Mouse (Mus musculus) liver, embryonic 16.5 days (tissue): Measurements from ENCODE around the gene Pdss1. TPM values are rescaled to one million over a fixed set of nuclear protein-coding genes. Genes with fewer than 3 reads are reported as not detected.

Source experiments
- ATAC-seq: fragments of 200-750 bp; cut with Nextera tagmentation; 2 replicates; pipeline ENCODE4 v1.8.0; 2017; ENCODE audit warnings: low read depth, mild to moderate bottlenecking, moderate number of reproducible peaks, moderate library complexity
- H3K27ac ChIP-seq: fragments of 300-500 bp; sonication (generic); 2 replicates; pipeline ENCODE4 v1.5.1; 2014; ENCODE audit warnings: mild to moderate bottlenecking, low read length
- H3K27me3 ChIP-seq: fragments of 300-500 bp; sonication (generic); 2 replicates; pipeline ENCODE4 v1.6.1; 2014; ENCODE audit warnings: low read depth, low read length, mixed read lengths; ENCODE audit not compliant: control insufficient read depth, insufficient read depth
- H3K36me3 ChIP-seq: fragments of 300-500 bp; sonication (generic); 2 replicates; pipeline ENCODE4 v1.6.1; 2014; ENCODE audit warnings: mild to moderate bottlenecking; ENCODE audit not compliant: control insufficient read depth, insufficient read depth
- H3K4me1 ChIP-seq: fragments of 300-500 bp; sonication (generic); 2 replicates; pipeline ENCODE4 v1.6.1; 2014; ENCODE audit warnings: low read depth, low read length, mixed read lengths; ENCODE audit not compliant: control insufficient read depth
- H3K4me2 ChIP-seq: fragments of 300-500 bp; sonication (generic); 2 replicates; pipeline ENCODE4 v1.6.1; 2014; ENCODE audit warnings: low read depth, low read length, mixed read lengths
- H3K4me3 ChIP-seq: fragments of 300-500 bp; sonication (generic); 2 replicates; pipeline ENCODE4 v1.5.1; 2014; ENCODE audit warnings: low read depth, mild to moderate bottlenecking, low read length
- H3K9ac ChIP-seq: fragments of 300-500 bp; sonication (generic); 2 replicates; pipeline ENCODE4 v1.6.1; 2014; ENCODE audit warnings: low read depth, low read length
- H3K9me3 ChIP-seq: fragments of 300-500 bp; sonication (generic); replicated peaks from 2 replicates; pipeline ENCODE4 v1.6.1; 2016; ENCODE audit warnings: low read length; ENCODE audit not compliant: control insufficient read depth
- WGBS: fragments of 180-500 bp; shearing (Covaris S2); extraction: QIAGEN DNeasy Blood & Tissue Kit; methylation state at CpG from one replicate; pipeline ENCODE4 v1.1.7; 2014; ENCODE audit not compliant: insufficient replicate concordance; 5-methylcytosine and 5-hydroxymethylcytosine counted together
- polyA plus RNA-seq: library from polyadenylated mRNA; unstranded; fragments of >200 nt; fragmentation: Nextera tagmentation; extraction: Ambion mirVana; gene quantifications from 2 replicates; pipeline ENCODE4 v1.2.1, GENCODE M21; 2015

Pdss1 gene
- polyA plus RNA-seq, 1 experiment from 2014 or later: 10.1 TPM

GRCm38 (mm10) chr2:22977387-22977973 is 82.2 kb downstream of the Pdss1 start:
- H3K4me2 ChIP-seq: no peak overlapping the region
- H3K36me3 ChIP-seq: no peaks in the 10 kb centered on the region
- 61% methylated on average over 3 of the region's 3 CpGs for WGBS
- no peaks in the 10 kb centered on the region for H3K9me3 ChIP-seq
- no peak for ATAC-seq
- H3K27ac ChIP-seq: no peak overlapping the region
- H3K4me3 ChIP-seq: no peak overlapping the region
- H3K27me3 ChIP-seq: no peaks in the 10 kb centered on the region
- no peak overlapping the region for H3K9ac ChIP-seq
- no peaks in the 10 kb centered on the region for H3K4me1 ChIP-seq

GRCm38 (mm10) chr2:22985973-22986657 is 90.8 kb downstream of the Pdss1 start:
- no peak for ATAC-seq
- Histone ChIP-seq H3K27ac (no peak overlapping the region), H3K27me3 (no peaks in the 10 kb centered on the region), H3K9me3 (no peaks in the 10 kb centered on the region), H3K9ac (no peak overlapping the region), H3K4me3 (no peak overlapping the region), H3K4me2 (no peak overlapping the region), H3K4me1 (peaks cover 2% of the 10 kb centered on the region; the same call in 1 of the 2 replicates), H3K36me3 (no peaks in the 10 kb centered on the region)
- WGBS: 79% methylated on average over 2 of the region's 2 CpGs

Other genes with a start within 250 kb of the Pdss1 start
- 8.5 and 9.4 TPM in 2 replicates for gene Apbb1ip, start 121.4 kb upstream of the Pdss1 start, polyA plus RNA-seq
- 19.9 and 20.9 TPM in 2 replicates for gene Abi1, start 144.7 kb downstream of the Pdss1 start, polyA plus RNA-seq
- 18.5 and 20.1 TPM in 2 replicates for gene Acbd5, start 172.6 kb downstream of the Pdss1 start, polyA plus RNA-seq